Mouse (Mus musculus): ENCODE results near the gene Pigr. TPM values are rescaled to one million over a fixed set of nuclear protein-coding genes. Genes with fewer than 3 reads are reported as not detected.

Gene Pigr
- polyA plus RNA-seq, 1 experiment = 0.32 TPM

- peaks cover 2% of the 10 kb centered on the region; the same call in 1 of the 2 replicates for H3K4me1 ChIP-seq (ENCODE audit: control insufficient read depth, insufficient read depth, insufficient read length)
- peak; percentile 27 to 69 for DNase-seq (ENCODE audit: low read depth in 1 of 2, low spot score in 2 of 2)
- no peak overlapping the region for H3K27ac ChIP-seq (ENCODE audit: insufficient read depth, low read length)
- H3K27me3 ChIP-seq (ENCODE audit: control insufficient read depth, insufficient read depth, low read length) = no peaks in the 10 kb centered on the region
- H3K36me3 ChIP-seq (ENCODE audit: control insufficient read depth, insufficient read depth, low read length) = no peaks in the 10 kb centered on the region
- TF ChIP-seq CTCF (IDR thresholded peaks at IDR 0.05; ENCODE audit: extremely low read depth, insufficient read depth, insufficient read length, insufficient replicate concordance) (peak; percentile 24; the same call in 1 of the 2 replicates), POLR2A (IDR thresholded peaks at IDR 0.05; ENCODE audit: low read depth, low read length) (no peak)
- H3K4me3 ChIP-seq (ENCODE audit: extremely low read depth, insufficient read depth, insufficient read length) = no peak overlapping the region
- WGBS = 42% methylated on average over 8 of the region's 8 CpGs
Measured at GRCm38 (mm10) chr1:130796967-130797684, 29.4 kb upstream of the Pigr start.

- Histone ChIP-seq H3K36me3 (ENCODE audit: control insufficient read depth, insufficient read depth, low read length) (no peaks in the 10 kb centered on the region), H3K4me3 (ENCODE audit: extremely low read depth, insufficient read depth, insufficient read length) (no peak overlapping the region), H3K27ac (ENCODE audit: insufficient read depth, low read length) (no peak overlapping the region), H3K27me3 (ENCODE audit: control insufficient read depth, insufficient read depth, low read length) (no peaks in the 10 kb centered on the region), H3K4me1 (ENCODE audit: control insufficient read depth, insufficient read depth, insufficient read length) (peaks cover 2% of the 10 kb centered on the region; the same call in 1 of the 2 replicates)
- WGBS = 26% methylated on average over 6 of the region's 6 CpGs
- no peak for DNase-seq (ENCODE audit: low read depth in 1 of 2, low spot score in 2 of 2)
- no peak for TF ChIP-seq CTCF (IDR thresholded peaks at IDR 0.05; ENCODE audit: extremely low read depth, insufficient read depth, insufficient read length, insufficient replicate concordance)
- TF ChIP-seq POLR2A (IDR thresholded peaks at IDR 0.05; ENCODE audit: low read depth, low read length) = no peak
Measured at GRCm38 (mm10) chr1:130798037-130798436, 28.4 kb upstream of the Pigr start.

- no peak overlapping the region for H3K27ac ChIP-seq (ENCODE audit: insufficient read depth, low read length)
- H3K4me3 ChIP-seq (ENCODE audit: extremely low read depth, insufficient read depth, insufficient read length) = no peak overlapping the region
- peaks cover 2% of the 10 kb centered on the region; the same call in 1 of the 2 replicates for H3K4me1 ChIP-seq (ENCODE audit: control insufficient read depth, insufficient read depth, insufficient read length)
- no peak for DNase-seq (ENCODE audit: low read depth in 1 of 2, low spot score in 2 of 2)
- no peaks in the 10 kb centered on the region for H3K27me3 ChIP-seq (ENCODE audit: control insufficient read depth, insufficient read depth, low read length)
- no peak for TF ChIP-seq POLR2A (IDR thresholded peaks at IDR 0.05; ENCODE audit: low read depth, low read length)
- TF ChIP-seq CTCF (IDR thresholded peaks at IDR 0.05; ENCODE audit: extremely low read depth, insufficient read depth, insufficient read length, insufficient replicate concordance) = no peak
- H3K36me3 ChIP-seq (ENCODE audit: control insufficient read depth, insufficient read depth, low read length) = no peaks in the 10 kb centered on the region
- 48% methylated on average over 3 of the region's 3 CpGs for WGBS
Measured at GRCm38 (mm10) chr1:130798551-130798950, 27.9 kb upstream of the Pigr start.

GRCm38 (mm10) chr1:130799399-130799798, 27.1 kb upstream of the Pigr start:
- WGBS = 53% methylated on average over 2 of the region's 2 CpGs
- Histone ChIP-seq H3K4me3 (ENCODE audit: extremely low read depth, insufficient read depth, insufficient read length) (no peak overlapping the region), H3K27me3 (ENCODE audit: control insufficient read depth, insufficient read depth, low read length) (no peaks in the 10 kb centered on the region), H3K27ac (ENCODE audit: insufficient read depth, low read length) (no peak overlapping the region), H3K36me3 (ENCODE audit: control insufficient read depth, insufficient read depth, low read length) (no peaks in the 10 kb centered on the region), H3K4me1 (ENCODE audit: control insufficient read depth, insufficient read depth, insufficient read length) (peaks cover 2% of the 10 kb centered on the region; the same call in 1 of the 2 replicates)
- DNase-seq (ENCODE audit: low read depth in 1 of 2, low spot score in 2 of 2) = no peak
- TF ChIP-seq POLR2A (IDR thresholded peaks at IDR 0.05; ENCODE audit: low read depth, low read length) (no peak), CTCF (IDR thresholded peaks at IDR 0.05; ENCODE audit: extremely low read depth, insufficient read depth, insufficient read length, insufficient replicate concordance) (no peak)

GRCm38 (mm10) chr1:130800602-130801001, 25.9 kb upstream of the Pigr start, which contains the start of gene Fcamr:
Fcamr (plus strand) TSS chr1:130800902.
- no peak within 1 kb of the TSS for H3K27ac ChIP-seq (ENCODE audit: insufficient read depth, low read length)
- no peak for DNase-seq (ENCODE audit: low read depth in 1 of 2, low spot score in 2 of 2)

GRCm38 (mm10) chr1:130801511-130801910, 25.0 kb upstream of the Pigr start:
- peaks cover 2% of the 10 kb centered on the region; the same call in 1 of the 2 replicates for H3K4me1 ChIP-seq (ENCODE audit: control insufficient read depth, insufficient read depth, insufficient read length)
- H3K27me3 ChIP-seq (ENCODE audit: control insufficient read depth, insufficient read depth, low read length) = no peaks in the 10 kb centered on the region
- 81% methylated on average over 2 of the region's 2 CpGs for WGBS
- no peak overlapping the region for H3K4me3 ChIP-seq (ENCODE audit: extremely low read depth, insufficient read depth, insufficient read length)
- TF ChIP-seq CTCF (IDR thresholded peaks at IDR 0.05; ENCODE audit: extremely low read depth, insufficient read depth, insufficient read length, insufficient replicate concordance) (no peak), POLR2A (IDR thresholded peaks at IDR 0.05; ENCODE audit: low read depth, low read length) (no peak)
- DNase-seq (ENCODE audit: low read depth in 1 of 2, low spot score in 2 of 2) = no peak
- H3K36me3 ChIP-seq (ENCODE audit: control insufficient read depth, insufficient read depth, low read length) = no peaks in the 10 kb centered on the region
- H3K27ac ChIP-seq (ENCODE audit: insufficient read depth, low read length) = no peak overlapping the region

More at GRCm38 (mm10) chr1:130800602-130801001, 25.9 kb upstream of the Pigr start, which contains the start of gene Fcamr:
- H3K36me3 ChIP-seq (ENCODE audit: control insufficient read depth, insufficient read depth, low read length) = no peaks in the 10 kb centered on the region
- H3K27me3 ChIP-seq (ENCODE audit: control insufficient read depth, insufficient read depth, low read length) = no peaks in the 10 kb centered on the region
- H3K4me1 ChIP-seq (ENCODE audit: control insufficient read depth, insufficient read depth, insufficient read length) = peaks cover 2% of the 10 kb centered on the region; the same call in 1 of the 2 replicates
- WGBS = 87% methylated on average over 8 of the region's 8 CpGs
- TF ChIP-seq CTCF (IDR thresholded peaks at IDR 0.05; ENCODE audit: extremely low read depth, insufficient read depth, insufficient read length, insufficient replicate concordance) = no peak
- TF ChIP-seq POLR2A (IDR thresholded peaks at IDR 0.05; ENCODE audit: low read depth, low read length) = no peak
- H3K4me3 ChIP-seq (ENCODE audit: extremely low read depth, insufficient read depth, insufficient read length) = no peak within 1 kb of the TSS

- no peak for TF ChIP-seq POLR2A (IDR thresholded peaks at IDR 0.05; ENCODE audit: low read depth, low read length)
- no peak for TF ChIP-seq CTCF (IDR thresholded peaks at IDR 0.05; ENCODE audit: extremely low read depth, insufficient read depth, insufficient read length, insufficient replicate concordance)
- WGBS = 77% methylated on average over 6 of the region's 6 CpGs
- Histone ChIP-seq H3K4me1 (ENCODE audit: control insufficient read depth, insufficient read depth, insufficient read length) (peaks cover 2% of the 10 kb centered on the region; the same call in 1 of the 2 replicates), H3K4me3 (ENCODE audit: extremely low read depth, insufficient read depth, insufficient read length) (no peak overlapping the region), H3K36me3 (ENCODE audit: control insufficient read depth, insufficient read depth, low read length) (no peaks in the 10 kb centered on the region), H3K27me3 (ENCODE audit: control insufficient read depth, insufficient read depth, low read length) (no peaks in the 10 kb centered on the region), H3K27ac (ENCODE audit: insufficient read depth, low read length) (no peak overlapping the region)
- DNase-seq (ENCODE audit: low read depth in 1 of 2, low spot score in 2 of 2) = no peak
Measured at GRCm38 (mm10) chr1:130802976-130803375, 23.5 kb upstream of the Pigr start.

All from spleen, adult 2 months (tissue).